ENCODE assay signal across 15 mouse cellular contexts in genomic region chr9:100682285-100682684, GRCm38 (mm10).
"Had no signal": no experiment of that assay in that cellular context is flagged by ENCODE, and none has a peak within 500 bp of the region (broad histone marks: within the 10 kb centered on the region; RNA-seq: fewer than 3 reads in every experiment).

No protein-coding gene starts in this region.

- H3K9ac ChIP-seq: neural tube, embryonic 15.5 days; stomach, embryonic 15.5 days had no signal

- H3K9me3 ChIP-seq: neural tube, embryonic 15.5 days; stomach, embryonic 15.5 days had no signal

- H3K4me1 ChIP-seq: stomach, embryonic 15.5 days had no signal

- H3K4me3 ChIP-seq: neural tube, embryonic 15.5 days; stomach, embryonic 15.5 days had no signal

- H3K36me3 ChIP-seq: neural tube, embryonic 15.5 days; stomach, embryonic 15.5 days had no signal

- H3K27ac ChIP-seq: neural tube, embryonic 15.5 days; stomach, embryonic 15.5 days; stomach, postnatal 0 days had no signal

- DNase-seq: retina, postnatal 1 day; right cerebral cortex, adult 18-20 months; right cerebral cortex, postnatal 14 days; right cerebral cortex, postnatal 25 days; right cerebral cortex, postnatal 4 days; spleen, adult 18-20 months; thymus, adult 18-20 months; thymus, adult 2 months; thymus, postnatal 14 days; thymus, postnatal 25 days; thymus, postnatal 36 days; thymus, postnatal 4 days had no signal

- H3K4me2 ChIP-seq: neural tube, embryonic 15.5 days; stomach, embryonic 15.5 days had no signal

- H3K27me3 ChIP-seq: neural tube, embryonic 15.5 days; stomach, embryonic 15.5 days had no signal
